Mouse (Mus musculus): ENCODE data around the gene Wdr95.

DNA sequence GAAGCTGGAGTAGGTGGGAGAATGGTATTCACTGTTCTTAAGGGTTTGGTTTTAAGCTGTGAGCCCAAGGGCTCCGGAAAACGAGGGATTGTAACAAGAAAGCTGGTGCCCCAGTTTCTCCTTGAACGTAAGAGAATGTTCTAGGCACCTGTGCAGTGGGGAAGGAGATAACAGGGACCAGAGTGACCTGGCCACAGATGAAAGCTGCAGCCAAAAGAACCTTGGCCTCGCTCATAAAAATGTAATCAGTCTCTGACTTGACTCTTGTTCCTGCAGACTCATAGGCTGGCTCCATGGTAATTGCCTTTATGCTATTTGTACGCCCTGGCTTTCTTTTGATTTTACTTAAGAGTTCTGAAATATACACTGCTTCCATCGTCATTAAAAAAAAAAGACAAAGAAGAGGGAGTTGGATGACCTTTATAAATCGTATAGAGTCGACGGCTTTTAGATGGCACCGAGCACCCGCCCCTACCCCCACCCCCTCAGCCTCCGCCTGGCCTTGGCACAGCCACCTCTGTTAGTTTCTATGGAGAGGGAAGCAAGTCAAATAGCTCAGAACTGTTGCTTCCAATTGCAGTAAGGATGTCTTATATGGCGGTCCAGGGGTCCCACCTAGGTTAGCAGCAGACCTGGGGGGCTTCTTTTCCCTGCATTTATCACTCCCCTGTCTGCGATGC, 121.2 kb downstream of the Wdr95 start:
- TF ChIP-seq CTCF (IDR thresholded peaks at IDR 0.05; ENCODE audit: low read depth, low read length) (no peak), POLR2A (IDR thresholded peaks at IDR 0.05; ENCODE audit: insufficient read depth, low read length) (no peak)
